Mouse (Mus musculus): ENCODE data around the gene 2200002J24Rik. TPM values are rescaled to one million over a fixed set of nuclear protein-coding genes. Genes with fewer than 3 reads are reported as not detected.
A peak's percentile ranks its signal among the peaks of the same experiment; 100 is the strongest.

Gene 2200002J24Rik
- polyA plus RNA-seq, 1 experiment from 2014 or later = not detected

DNA sequence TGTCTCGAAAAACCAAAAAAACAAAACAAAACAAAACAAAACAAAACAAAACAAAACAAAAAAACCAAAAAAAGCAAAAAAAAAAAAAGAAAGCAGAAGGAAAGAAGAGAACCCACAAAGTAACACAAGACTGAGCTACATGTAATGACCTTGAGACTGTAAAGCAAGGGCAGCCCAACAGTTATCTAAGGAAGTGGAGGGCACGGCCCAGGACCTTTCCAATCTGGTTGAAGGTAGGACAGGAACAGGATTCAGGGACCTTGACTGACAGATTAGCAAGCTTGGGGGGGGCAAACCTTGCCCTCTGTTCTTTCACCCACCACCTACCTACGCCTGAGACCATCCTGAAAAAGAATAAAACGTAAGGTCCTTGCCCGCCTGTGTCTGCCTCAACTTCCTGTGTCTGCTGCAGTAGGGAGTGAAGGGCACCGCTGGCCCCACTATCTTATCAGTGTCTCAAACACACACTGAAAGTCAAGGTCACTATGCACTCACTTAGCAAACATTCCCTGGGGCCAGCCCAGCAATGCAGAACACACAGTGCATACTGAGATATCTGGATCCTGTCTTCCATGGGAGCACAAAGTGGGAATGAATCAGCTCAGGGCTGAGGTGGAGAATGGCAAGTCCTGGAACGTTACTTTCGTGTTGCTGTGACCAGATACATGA lies 7.6 kb downstream of the 2200002J24Rik start:
- Histone ChIP-seq H3K9me3 (no peaks in the 10 kb centered on the region), H3K9ac (no peak overlapping the region), H3K27ac (no peak overlapping the region), H3K4me1 (replicated peaks) (no peaks in the 10 kb centered on the region), H3K36me3 (no peaks in the 10 kb centered on the region), H3K4me3 (no peak overlapping the region), H3K4me2 (no peak overlapping the region), H3K27me3 (0 out of 2 replicates have a peak, but pooled peaks cover 6% of the 10 kb centered on the region)
- 82% methylated on average over 8 of the region's 8 CpGs for WGBS
- no peak for ATAC-seq (ENCODE audit: low FRiP score)

DNA sequence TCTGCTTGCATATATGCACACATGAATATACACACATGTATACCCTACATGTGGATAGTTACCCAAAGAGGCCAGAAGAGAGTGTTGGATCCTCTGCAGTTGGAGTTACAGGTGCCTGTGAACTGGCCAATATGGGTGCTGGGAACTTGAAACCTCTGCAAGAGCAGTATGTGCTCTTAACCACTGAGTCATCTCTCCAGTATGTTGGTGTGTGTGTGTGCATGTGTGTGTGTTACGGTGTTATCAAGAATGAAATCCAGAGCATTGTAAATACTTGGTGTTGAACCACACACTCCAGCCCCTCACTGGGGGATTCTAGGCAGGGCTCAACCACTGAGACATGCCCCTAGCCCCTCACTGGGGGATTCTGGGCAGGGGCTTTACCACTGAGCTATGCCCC lies 8.7 kb downstream of the 2200002J24Rik start:
- WGBS = 97% methylated on average over 1 of the region's 1 CpGs
- no peaks in the 10 kb centered on the region for H3K36me3 ChIP-seq
- 0 out of 2 replicates have a peak, but pooled peaks cover 6% of the 10 kb centered on the region for H3K27me3 ChIP-seq
- no peaks in the 10 kb centered on the region for H3K9me3 ChIP-seq
- no peak overlapping the region for H3K9ac ChIP-seq
- H3K27ac ChIP-seq = no peak overlapping the region
- no peak overlapping the region for H3K4me3 ChIP-seq
- ATAC-seq (ENCODE audit: low FRiP score) = no peak
- no peaks in the 10 kb centered on the region for H3K4me1 ChIP-seq (replicated peaks)
- H3K4me2 ChIP-seq = no peak overlapping the region

DNA sequence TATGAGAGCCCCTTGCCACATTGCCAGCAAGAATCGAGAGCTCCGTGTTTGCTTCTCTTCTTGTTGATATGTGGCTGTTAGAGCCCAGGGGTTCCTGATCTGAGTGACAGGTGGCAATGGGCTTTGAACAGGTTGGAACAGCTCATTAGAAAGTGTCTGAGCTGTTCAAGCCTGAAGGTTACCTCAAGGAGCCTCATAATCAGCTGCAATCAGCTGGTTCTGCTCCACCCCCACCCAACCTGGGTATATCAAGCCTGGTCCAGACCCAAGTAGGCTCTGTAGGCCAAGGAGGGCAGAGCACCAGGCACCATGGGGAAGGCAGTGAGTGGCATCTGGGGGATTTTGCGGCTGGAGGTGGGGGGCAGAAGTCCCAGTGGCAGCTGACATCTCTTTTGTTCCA lies 13.2 kb downstream of the 2200002J24Rik start, which contains the start of gene Atp4a:
Gene Atp4a (plus strand): TSS at position 268 of the 400 bp plus-strand sequence.
- 84% methylated on average over 3 of the region's 3 CpGs for WGBS

DNA sequence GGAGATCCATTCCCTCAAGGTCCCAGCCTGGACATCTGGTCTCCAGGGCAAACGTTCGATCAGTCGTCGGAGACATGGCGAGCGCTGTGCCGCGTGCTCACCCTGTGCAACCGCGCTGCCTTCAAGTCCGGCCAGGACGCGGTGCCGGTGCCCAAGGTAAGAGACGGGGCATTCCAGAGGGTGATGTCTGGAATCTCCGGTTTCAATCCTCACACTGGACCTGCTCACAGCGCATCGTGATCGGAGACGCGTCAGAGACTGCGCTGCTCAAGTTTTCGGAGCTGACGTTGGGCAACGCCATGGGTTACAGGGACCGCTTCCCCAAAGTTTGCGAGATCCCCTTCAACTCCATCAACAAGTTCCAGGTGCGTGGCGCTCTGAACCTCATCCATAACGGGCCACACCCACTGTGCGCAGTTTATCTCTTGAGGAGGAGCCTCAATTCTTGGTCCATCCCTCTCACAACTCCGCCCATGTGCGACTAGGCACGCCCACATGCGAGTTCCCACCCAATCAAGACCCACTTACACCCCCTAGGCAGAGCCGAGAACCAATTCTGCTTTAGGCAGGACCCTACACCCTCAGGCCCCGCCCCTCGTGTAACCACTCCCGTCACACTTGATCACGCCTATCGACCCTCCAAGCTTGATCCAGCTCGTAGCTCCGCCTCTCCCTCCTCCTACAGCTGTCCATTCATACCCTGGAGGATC lies 18.4 kb downstream of the 2200002J24Rik start:
- H3K4me3 ChIP-seq = peak overlapping the region; percentile 34
- H3K4me1 ChIP-seq (replicated peaks) = peaks cover 16% of the 10 kb centered on the region
- peaks cover 44% of the 10 kb centered on the region for H3K27me3 ChIP-seq
- peak overlapping the region; percentile 51; the same call in 1 of the 2 replicates for H3K9ac ChIP-seq
- WGBS = 1% methylated on average over 43 of the region's 43 CpGs
- H3K27ac ChIP-seq = no peak overlapping the region
- no peaks in the 10 kb centered on the region for H3K9me3 ChIP-seq
- no peaks in the 10 kb centered on the region for H3K36me3 ChIP-seq
- peak; percentile 89 for ATAC-seq (ENCODE audit: low FRiP score)
- peak overlapping the region; percentile 57 for H3K4me2 ChIP-seq

More for the DNA sequence above, 13.2 kb downstream of the 2200002J24Rik start, which contains the start of gene Atp4a:
- Histone ChIP-seq H3K9ac (no peak within 1 kb of the TSS), H3K36me3 (no peaks in the 10 kb centered on the region), H3K27me3 (peaks cover 33% of the 10 kb centered on the region), H3K27ac (no peak within 1 kb of the TSS), H3K9me3 (no peaks in the 10 kb centered on the region), H3K4me1 (replicated peaks) (peaks cover 1% of the 10 kb centered on the region), H3K4me2 (no peak within 1 kb of the TSS), H3K4me3 (no peak within 1 kb of the TSS)
- ATAC-seq (ENCODE audit: low FRiP score) = no peak

DNA sequence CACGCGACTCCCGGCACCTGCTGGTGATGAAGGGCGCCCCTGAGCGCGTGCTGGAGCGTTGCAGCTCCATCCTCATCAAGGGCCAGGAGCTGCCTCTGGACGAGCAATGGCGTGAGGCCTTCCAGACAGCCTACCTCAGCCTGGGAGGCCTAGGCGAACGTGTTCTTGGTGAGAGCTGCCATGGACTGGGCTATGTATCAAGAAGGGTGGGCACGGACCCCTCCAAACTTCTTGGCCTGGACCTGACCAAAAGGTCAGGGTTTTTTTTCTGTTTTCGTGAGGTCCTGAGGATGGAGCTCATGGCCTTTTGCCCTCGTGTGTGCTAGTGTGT lies 19.0 kb downstream of the 2200002J24Rik start:
- no peak; the same call in 1 of the 2 replicates for ATAC-seq (ENCODE audit: low FRiP score)

DNA sequence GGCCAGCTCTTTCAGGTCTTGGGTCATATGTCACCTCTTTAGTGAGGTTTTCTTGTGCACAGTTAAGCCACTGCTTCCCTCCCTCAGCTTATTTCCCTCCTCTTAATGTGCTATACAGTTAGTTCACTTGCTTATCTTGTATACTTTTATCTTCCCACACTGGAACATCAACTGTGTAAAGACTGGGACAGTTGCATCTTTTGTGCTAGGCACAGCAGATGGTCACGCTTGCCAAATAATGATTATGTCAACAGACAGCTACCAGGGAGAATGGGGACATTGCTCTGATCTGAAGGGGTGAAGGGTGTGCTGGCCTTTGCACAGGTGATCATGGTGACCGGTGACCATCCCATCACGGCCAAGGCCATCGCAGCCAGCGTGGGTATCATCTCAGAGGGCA lies 20.9 kb downstream of the 2200002J24Rik start:
- ATAC-seq (ENCODE audit: low FRiP score) = no peak

More for the DNA sequence above, 19.0 kb downstream of the 2200002J24Rik start:
- Histone ChIP-seq H3K9ac (peak overlapping the region; percentile 51; the same call in 1 of the 2 replicates), H3K4me1 (replicated peaks) (peaks cover 16% of the 10 kb centered on the region), H3K4me2 (peak overlapping the region; percentile 57), H3K4me3 (peak overlapping the region; percentile 34), H3K27me3 (peaks cover 44% of the 10 kb centered on the region), H3K36me3 (no peaks in the 10 kb centered on the region), H3K9me3 (no peaks in the 10 kb centered on the region), H3K27ac (no peak overlapping the region)
- 6% methylated on average over 14 of the region's 14 CpGs for WGBS

DNA sequence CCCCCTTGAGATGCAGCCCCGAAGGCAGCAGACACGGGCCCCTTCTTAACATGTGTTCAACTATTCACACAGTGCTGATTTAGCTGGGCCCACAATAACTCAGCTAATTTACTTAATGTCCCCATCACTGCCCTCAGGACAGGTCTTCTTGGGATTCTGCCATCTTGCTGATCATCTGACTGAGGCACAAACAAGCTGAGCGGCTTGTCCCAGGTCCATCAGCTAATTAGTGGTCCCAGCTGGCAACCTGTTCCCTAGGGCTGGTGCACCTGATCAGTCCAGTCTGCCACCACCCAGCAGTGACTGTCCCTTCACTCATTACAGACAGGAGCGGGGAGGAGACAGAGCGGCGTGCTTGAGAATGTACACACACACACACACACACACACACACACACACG lies 22.6 kb downstream of the 2200002J24Rik start:
- peaks cover 16% of the 10 kb centered on the region for H3K4me1 ChIP-seq (replicated peaks)
- H3K4me3 ChIP-seq = no peak overlapping the region
- H3K9me3 ChIP-seq = no peaks in the 10 kb centered on the region
- H3K27me3 ChIP-seq = peaks cover 24% of the 10 kb centered on the region
- 60% methylated on average over 7 of the region's 7 CpGs for WGBS
- no peak overlapping the region for H3K9ac ChIP-seq
- no peak overlapping the region for H3K27ac ChIP-seq
- peaks cover 11% of the 10 kb centered on the region; the same call in 1 of the 2 replicates for H3K36me3 ChIP-seq
- ATAC-seq (ENCODE audit: low FRiP score) = no peak
- no peak overlapping the region for H3K4me2 ChIP-seq

More for the DNA sequence above, 20.9 kb downstream of the 2200002J24Rik start:
- H3K4me1 ChIP-seq (replicated peaks) = peaks cover 16% of the 10 kb centered on the region
- H3K9ac ChIP-seq = no peak overlapping the region
- no peak overlapping the region for H3K4me2 ChIP-seq
- no peaks in the 10 kb centered on the region for H3K9me3 ChIP-seq
- H3K4me3 ChIP-seq = no peak overlapping the region
- no peaks in the 10 kb centered on the region for H3K36me3 ChIP-seq
- peaks cover 40% of the 10 kb centered on the region for H3K27me3 ChIP-seq
- H3K27ac ChIP-seq = no peak overlapping the region
- 91% methylated on average over 5 of the region's 5 CpGs for WGBS

DNA sequence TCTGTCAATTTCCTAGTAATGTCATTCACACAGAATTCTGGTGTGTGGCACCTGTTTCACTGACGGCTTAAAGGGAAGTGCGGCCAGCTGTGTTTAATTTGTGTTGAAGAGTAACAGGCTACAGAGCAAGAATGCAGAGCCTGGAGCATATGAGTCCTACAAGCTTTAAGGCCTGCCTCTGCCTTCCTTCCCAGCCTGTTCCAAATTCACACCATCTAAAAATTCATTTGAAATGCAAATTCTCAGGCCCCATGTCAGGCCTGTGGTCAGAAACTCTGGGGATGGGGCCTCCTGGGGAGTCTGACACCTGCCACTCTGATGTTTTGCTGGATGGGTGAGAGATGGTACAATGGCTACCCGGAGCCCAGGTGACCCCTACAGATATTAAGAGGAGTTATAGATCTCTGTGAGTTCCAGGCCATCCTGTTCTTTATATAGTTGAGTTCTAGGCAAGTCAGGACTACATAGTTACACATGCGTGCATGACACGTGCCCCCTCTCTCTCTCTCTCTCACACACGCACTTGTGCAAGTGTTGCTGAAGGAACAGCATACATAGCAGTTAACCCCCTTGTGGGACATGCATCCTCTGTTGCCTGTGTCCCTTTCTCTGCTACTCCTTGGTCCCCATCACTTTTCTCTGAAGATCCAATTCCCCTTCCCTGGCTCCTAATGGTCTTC lies 24.7 kb downstream of the 2200002J24Rik start:
- no peak overlapping the region for H3K4me2 ChIP-seq
- peaks cover 24% of the 10 kb centered on the region for H3K36me3 ChIP-seq
- WGBS = 76% methylated on average over 6 of the region's 6 CpGs
- no peak overlapping the region for H3K27ac ChIP-seq
- ATAC-seq (ENCODE audit: low FRiP score) = no peak
- H3K9ac ChIP-seq = no peak overlapping the region
- H3K4me1 ChIP-seq (replicated peaks) = peaks cover 15% of the 10 kb centered on the region
- no peak overlapping the region for H3K4me3 ChIP-seq
- no peaks in the 10 kb centered on the region for H3K9me3 ChIP-seq
- H3K27me3 ChIP-seq = peaks cover 5% of the 10 kb centered on the region; the same call in 1 of the 2 replicates

DNA sequence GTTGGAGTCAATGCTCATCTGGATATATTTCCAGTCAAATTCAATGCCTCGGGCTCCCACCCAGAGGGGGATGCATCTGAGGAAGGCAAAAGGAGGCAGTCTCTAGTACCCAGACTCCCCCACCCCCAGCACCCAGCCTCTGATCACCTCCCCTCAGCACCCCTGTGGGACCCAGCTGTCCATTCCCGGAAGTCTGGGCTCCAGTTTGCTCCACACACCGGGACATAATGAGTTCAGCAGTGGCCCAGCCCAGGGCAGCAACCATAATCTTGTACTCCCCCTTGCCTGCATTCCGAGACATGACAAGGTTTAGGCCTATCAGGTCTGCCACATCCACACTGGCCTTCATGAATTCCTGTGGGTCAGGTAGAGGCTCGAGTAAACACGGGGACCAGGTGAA lies 29.5 kb downstream of the 2200002J24Rik start:
- no peaks in the 10 kb centered on the region for H3K27me3 ChIP-seq
- peaks cover 41% of the 10 kb centered on the region for H3K36me3 ChIP-seq
- ATAC-seq (ENCODE audit: low FRiP score) = no peak
- no peaks in the 10 kb centered on the region for H3K9me3 ChIP-seq
- 86% methylated on average over 6 of the region's 6 CpGs for WGBS
- H3K4me2 ChIP-seq = peak overlapping the region; percentile 75
- H3K4me1 ChIP-seq (replicated peaks) = peaks cover 36% of the 10 kb centered on the region
- H3K27ac ChIP-seq = no peak overlapping the region
- peak overlapping the region; percentile 83 for H3K9ac ChIP-seq
- peak overlapping the region; percentile 78 for H3K4me3 ChIP-seq

DNA sequence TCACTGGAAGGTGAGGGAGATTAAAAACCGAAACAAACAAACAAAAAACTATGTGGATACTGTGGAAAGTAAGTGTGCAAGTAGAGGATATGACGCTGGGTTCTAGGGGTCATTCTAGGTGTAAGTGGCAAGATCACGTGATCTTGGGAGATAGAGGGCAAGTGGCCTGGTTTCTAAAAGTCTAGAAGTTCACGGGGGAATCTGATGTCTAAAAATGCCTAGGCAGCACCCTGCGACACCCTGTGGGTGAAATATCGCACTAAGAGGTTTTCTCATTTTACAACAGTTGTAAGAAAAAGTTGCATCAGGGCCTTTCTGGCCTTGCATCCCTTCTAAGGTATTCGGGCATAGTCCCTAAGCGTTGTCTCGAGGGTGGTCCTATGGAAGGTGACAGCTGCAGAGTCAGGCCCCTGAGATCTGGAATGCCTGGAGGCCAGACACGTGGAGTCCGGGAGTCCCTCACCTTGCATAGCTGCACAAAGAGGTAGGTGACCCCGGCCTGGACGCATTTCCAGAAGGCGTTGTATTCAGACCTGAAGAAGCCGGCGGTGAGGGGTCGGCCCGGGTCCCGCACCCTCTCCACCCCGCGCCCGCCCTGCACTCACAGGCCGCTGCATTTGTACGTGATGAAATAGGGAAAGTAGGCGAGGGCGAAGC lies 30.1 kb downstream of the 2200002J24Rik start:
- Histone ChIP-seq H3K27me3 (no peaks in the 10 kb centered on the region), H3K4me2 (peak overlapping the region; percentile 75), H3K9me3 (no peaks in the 10 kb centered on the region), H3K4me1 (replicated peaks) (peaks cover 36% of the 10 kb centered on the region), H3K36me3 (peaks cover 47% of the 10 kb centered on the region), H3K9ac (peak overlapping the region; percentile 83), H3K4me3 (peak overlapping the region; percentile 78), H3K27ac (peak overlapping the region; percentile 95)
- ATAC-seq (ENCODE audit: low FRiP score) = peak; percentile 58
- WGBS = 8% methylated on average over 26 of the region's 26 CpGs

DNA sequence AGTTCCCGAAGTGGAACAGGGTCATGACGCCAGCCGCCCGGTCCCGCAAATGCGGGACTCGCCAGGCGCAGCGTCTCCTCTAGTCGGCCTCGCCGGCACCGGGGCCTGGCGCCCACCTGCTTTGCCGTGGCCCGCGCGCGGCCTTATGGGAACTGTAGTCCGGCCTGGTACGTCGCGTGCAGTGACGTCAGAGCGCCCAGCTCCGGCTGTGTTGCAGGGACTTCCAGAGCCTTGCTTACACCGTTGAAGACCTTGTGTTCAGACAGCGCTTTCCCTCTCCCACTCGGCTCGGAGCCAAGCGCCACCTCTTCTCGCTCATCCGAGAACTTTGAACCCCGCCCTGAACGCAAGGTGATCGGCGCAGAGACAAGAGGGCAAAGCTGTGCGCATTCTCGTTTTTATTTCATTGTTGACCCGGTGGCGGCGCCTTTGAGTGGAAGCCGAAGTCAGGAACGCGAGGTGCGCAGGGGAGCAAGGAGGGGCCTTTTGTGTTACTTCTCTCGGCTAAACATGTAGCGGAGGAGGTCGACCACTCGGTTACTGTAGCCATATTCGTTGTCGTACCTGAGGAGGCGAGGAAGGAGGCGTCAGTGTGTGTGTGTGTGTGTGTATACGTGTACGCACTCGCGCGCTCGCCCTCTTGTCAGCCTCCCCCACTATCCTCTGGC lies 30.8 kb downstream of the 2200002J24Rik start, which contains the start of gene Tmem147:
Gene Tmem147 (minus strand): TSS at position 145 of the 668 bp plus-strand sequence.
- under 1% methylated on average over 60 of the region's 60 CpGs for WGBS
- H3K4me2 ChIP-seq = peak within 1 kb of the TSS; percentile 75
- no peaks in the 10 kb centered on the region for H3K9me3 ChIP-seq

More for the DNA sequence above, 30.8 kb downstream of the 2200002J24Rik start, which contains the start of gene Tmem147:
- Histone ChIP-seq H3K9ac (peak within 1 kb of the TSS; percentile 83), H3K4me3 (peak within 1 kb of the TSS; percentile 78), H3K4me1 (replicated peaks) (peaks cover 36% of the 10 kb centered on the region), H3K27me3 (no peaks in the 10 kb centered on the region), H3K36me3 (peaks cover 53% of the 10 kb centered on the region), H3K27ac (peak within 1 kb of the TSS; percentile 95)
- ATAC-seq (ENCODE audit: low FRiP score) = peak; percentile 97

All from hindbrain, embryonic 13.5 days (tissue).